Mouse (Mus musculus): ENCODE data around the gene Znfx1. TPM values are rescaled to one million over a fixed set of nuclear protein-coding genes. Genes with fewer than 3 reads are reported as not detected.

The Znfx1 gene
- total and polyA plus RNA-seq, 3 experiments: 31.9 to 53.6 (median 50.2) TPM

DNA sequence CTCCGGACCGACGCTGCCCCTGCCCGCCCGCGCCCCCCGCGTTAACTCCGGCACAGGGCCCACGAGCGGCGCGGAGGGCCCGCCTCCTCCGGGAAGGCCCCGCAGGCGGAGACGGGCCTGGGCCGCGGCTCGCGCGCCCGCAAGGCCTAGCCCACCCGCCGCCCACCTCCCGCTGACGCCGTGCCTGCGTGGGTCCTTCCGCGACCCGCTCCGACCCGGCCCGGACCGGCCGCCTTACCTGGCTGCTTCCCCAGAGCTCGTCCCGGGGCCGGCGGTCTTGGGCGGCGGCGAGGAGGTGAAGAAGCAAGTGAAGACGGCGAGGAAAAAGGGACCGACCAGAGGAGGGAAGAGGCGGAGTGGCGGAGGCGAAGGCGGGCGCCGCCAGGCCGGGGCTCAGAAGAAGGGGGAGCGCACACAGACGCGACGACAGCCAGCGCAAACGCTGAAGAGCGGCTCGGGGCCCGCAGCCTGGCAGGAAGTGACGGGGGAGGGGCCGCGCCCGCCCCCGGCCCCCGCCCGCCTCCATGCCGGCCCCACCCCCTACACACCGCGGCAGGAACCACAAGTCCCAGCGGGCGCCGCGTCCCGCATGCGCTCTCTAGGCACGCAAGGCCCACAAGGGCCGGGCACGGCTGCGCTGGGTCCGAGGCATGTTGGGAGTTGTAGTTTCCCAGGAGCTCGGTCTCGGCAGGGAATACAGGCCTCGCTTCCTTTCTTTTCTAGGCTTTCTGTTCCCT lies 66.9 kb downstream of the Znfx1 start, which contains the start of gene Stau1:
Gene Stau1 (minus strand): TSS at position 504 of the 737 bp plus-strand sequence.
- peak; percentile 97 for DNase-seq

DNA sequence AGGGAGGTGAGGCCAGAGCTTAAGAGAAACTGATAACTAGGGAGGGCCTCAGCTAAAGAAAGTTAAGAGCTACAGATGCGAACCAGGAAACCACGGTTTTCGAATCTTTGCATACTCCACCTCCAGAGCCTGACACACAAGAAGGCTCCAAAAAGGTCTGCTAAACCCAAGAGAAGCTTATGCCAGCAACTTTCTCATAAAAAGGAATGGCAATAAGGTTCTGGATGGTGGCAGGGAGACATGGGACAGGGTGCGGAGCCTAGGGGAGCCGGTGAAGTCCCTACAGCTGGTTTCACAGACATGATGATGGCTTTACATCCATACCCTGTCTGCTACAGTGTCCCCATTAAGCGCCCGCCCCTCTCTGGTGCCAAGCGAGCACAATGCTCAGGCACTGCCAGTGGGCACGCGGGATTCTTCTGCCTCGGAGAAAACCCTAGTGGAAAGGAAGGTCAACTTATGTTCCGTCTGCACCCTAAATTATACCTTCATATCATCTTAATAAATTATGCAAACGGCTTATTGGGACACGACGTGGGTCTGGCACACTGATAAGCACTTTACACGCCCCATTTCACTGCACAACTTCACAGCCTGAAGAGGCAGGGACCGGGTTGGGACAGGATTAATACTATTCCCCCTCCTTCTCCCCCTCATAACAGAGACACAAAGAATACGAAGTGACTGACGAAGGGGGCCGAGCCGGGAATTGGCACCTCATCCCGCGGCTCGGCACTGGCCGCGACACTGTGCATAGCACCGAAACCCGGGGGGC lies 67.6 kb downstream of the Znfx1 start:
- DNase-seq: peak; percentile 34

DNA sequence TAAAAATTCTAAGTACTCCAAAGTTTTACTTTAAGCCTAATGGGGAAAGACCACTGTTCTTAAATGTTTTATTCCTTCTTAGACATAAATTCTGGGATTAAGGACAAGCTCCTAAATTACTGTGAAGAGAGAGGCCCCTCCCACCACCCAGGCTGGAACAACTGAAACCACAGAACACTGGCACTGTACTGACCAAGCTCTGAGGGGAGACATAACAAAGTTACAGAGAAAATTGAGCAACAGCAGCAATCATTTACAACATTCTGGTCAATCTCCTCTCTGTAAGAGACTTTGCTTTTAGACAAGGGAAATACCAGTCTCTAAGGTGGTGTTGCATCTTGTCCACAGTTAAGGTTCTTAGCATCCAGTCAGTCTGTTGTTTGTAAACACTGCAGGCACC lies 70.9 kb downstream of the Znfx1 start:
- peak; percentile 49 for DNase-seq

DNA sequence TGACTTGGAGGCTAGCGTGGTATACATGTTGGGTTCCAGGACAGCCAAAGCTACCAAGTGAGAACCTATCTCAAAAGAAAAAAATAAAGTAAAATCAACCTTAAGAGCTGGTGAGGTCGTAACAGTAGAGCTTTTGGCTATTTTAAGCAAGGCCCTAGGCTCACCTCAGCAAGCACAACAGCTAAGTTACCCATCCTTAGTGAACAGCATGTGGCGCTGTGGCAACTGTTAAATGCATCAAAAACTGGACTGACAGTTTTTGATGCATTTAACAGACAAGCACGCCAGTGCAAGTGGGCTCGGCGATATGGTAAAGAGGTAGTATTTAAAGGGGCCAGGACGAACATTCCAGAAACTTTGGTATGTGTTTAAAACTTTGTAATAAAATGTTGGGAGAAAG lies 72.0 kb downstream of the Znfx1 start:
- no peak for DNase-seq

Other genes starting within 250 kb of the Znfx1 start
- 10 to 100 TPM; 56.4 to 77.0 TPM for gene Cse1l, start 157.0 kb downstream of the Znfx1 start, total RNA-seq (2021)
- 8.9 and 12.6 TPM in 2 replicates for gene Cse1l, start 157.0 kb downstream of the Znfx1 start, polyA plus RNA-seq (2012; rRNA removed)
- gene Stau1, start 66.7 kb downstream of the Znfx1 start, total RNA-seq (2021): 10 to 100 TPM; 61.5 to 91.7 TPM
- gene Stau1, start 66.7 kb downstream of the Znfx1 start, polyA plus RNA-seq (2012; rRNA removed): 38.8 and 52.7 TPM in 2 replicates
- gene Ddx27, start 47.8 kb downstream of the Znfx1 start, total RNA-seq (2021): 10 to 100 TPM; 29.2 to 41.5 TPM
- gene Ddx27, start 47.8 kb downstream of the Znfx1 start, polyA plus RNA-seq (2012; rRNA removed): 28.3 and 31.1 TPM in 2 replicates
- 10 to 100 TPM; 14.8 to 21.7 TPM for gene Kcnb1, start 127.1 kb upstream of the Znfx1 start, total RNA-seq (2021)
- 7.7 and 9.4 TPM in 2 replicates for gene Kcnb1, start 127.1 kb upstream of the Znfx1 start, polyA plus RNA-seq (2012; rRNA removed)
- gene Ptgis, start 177.6 kb upstream of the Znfx1 start, total RNA-seq (2021): 10 to 100 TPM; 17.3 to 37.2 TPM
- 65.3 and 74.3 TPM in 2 replicates for gene Ptgis, start 177.6 kb upstream of the Znfx1 start, polyA plus RNA-seq (2012; rRNA removed)

Data from adrenal gland, adult 2 months (tissue).